Mouse (Mus musculus) activated CD4-positive, CD25-positive, alpha-beta regulatory T cell, adult 4 months (primary cell): Measurements from ENCODE around the gene Lce3b. TPM values are rescaled to one million over a fixed set of nuclear protein-coding genes. Genes with fewer than 3 reads are reported as not detected.

ENCODE experiments used
- ATAC-seq: one replicate; pipeline ENCODE4 v1.8.0; 2017
- polyA plus RNA-seq, 2 experiments: library from polyadenylated mRNA; unstranded; fragments of 100-300 nt; shearing (Covaris generic); gene quantifications; one replicate each; pipeline ENCODE4 v1.2.1; 2017

Lce3b gene
- polyA plus RNA-seq = not detected

- ATAC-seq = no peak
These were observed at the start of gene Lce3b for GRCm38 (mm10) chr3:92932679-92933078. Gene Lce3b (plus strand): TSS chr3:92932979.

DNA sequence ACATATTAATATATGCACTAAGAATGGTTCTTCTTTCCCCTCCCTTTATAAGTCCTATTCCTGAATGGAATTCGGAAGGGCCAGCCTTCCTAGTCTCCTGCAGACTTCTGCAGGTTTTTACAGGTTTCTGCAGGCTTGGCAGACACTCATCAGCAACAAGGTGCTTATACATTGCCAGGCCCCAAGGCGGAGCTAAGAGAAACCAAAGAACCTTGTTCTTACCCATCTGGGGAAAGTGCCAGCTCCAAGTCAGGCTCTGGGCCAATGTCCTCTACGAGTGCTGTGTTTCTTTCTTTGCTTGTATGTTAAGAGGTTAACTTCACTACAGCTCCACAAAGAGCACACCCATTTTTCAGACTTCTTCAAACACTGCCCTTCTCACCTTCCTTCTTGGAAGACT, 38.7 kb upstream of the Lce3b start:
- ATAC-seq = no peak

GRCm38 (mm10) chr3:92894489-92894888, 38.3 kb upstream of the Lce3b start:
- ATAC-seq = no peak

- no peak for ATAC-seq
These were observed 29.8 kb upstream of the Lce3b start for GRCm38 (mm10) chr3:92902992-92903391.

DNA sequence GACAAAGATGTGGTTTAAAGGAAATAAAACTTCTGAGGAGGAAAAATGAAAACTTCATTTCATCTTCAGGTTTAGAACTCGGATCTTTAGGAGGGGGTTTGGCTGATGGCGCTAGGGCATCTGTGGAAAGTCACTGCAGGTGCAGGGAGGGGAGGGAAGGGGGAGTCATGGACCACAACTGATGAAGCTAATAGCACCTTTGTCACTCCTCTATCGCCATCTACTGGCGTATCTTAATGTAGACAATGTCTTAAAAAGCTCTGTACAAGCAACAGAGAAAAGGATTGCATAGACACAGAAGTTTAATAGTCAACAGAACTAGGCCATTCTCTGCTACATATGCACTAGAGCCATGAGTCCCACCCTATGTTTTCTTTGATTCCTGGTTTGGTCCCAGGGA, 29.1 kb upstream of the Lce3b start:
- no peak for ATAC-seq

DNA sequence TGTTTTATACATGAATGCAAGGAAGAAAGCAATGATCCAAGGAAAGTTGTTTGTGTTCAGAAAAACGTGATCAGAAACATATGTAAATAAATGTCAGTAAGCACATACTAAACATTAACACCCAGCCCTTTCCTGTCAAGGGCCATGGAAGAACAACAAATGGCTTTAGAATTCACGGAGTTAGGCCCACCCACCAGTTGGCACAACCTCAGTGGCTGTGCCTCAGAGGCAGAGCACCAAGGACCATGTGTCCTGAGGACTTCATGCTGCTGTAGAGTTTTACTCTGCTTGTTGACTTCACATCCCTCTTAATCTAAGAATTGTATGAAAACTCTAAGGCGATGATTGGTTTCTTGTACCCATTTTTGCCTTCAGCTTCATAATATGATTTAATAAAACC, 27.6 kb upstream of the Lce3b start:
- no peak for ATAC-seq

- ATAC-seq = no peak
These were observed 25.2 kb upstream of the Lce3b start for GRCm38 (mm10) chr3:92907571-92907970.

GRCm38 (mm10) chr3:92920364-92920763, 12.4 kb upstream of the Lce3b start:
- ATAC-seq = no peak

DNA sequence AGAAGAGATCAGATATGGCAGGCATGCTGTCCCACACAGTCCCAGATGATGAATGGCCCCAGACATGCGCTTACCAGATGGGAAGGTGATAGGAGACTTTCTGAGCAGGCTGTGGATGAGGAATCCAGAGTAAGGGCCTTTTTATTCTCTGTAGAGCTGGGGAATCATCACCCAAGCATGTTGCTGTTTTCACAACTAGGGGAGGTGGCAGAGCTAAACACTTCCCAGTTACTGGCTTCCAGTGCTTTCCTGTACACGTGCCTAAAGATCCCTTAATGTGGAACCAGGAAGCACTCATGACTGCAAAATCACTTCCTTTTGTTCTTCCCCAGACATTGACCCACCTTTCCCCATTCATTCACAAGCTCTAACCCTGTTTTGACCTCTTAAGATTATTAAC, 6.6 kb upstream of the Lce3b start, which contains the start of gene Lce3a:
Gene Lce3a (minus strand): TSS at position 101 of the 400 bp plus-strand sequence.
- no peak for ATAC-seq

DNA sequence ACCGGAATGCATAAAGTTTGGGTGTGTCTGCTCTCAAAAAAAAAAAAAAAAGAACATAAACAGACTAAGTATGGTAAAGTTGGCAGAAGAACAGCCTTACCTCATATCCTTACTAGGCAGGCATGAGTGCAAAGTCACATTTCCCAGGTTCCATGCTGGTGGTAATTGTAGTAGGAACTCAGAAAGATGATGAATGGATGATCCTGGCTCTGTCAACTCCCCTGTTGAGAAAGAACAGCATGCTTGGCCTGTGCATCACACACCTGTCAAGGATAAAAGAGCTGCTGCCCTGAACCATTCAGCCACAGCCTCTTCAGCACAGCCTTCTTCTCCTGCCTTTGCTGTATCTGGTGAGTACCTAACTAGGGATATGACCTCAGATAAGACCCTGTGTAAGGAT, 11.4 kb downstream of the Lce3b start, which contains the start of gene Lce3c:
Gene Lce3c (plus strand): TSS at position 301 of the 400 bp plus-strand sequence.
- no peak for ATAC-seq

- no peak for ATAC-seq
These were observed 24.3 kb downstream of the Lce3b start, which contains the start of gene Lce3d for GRCm38 (mm10) chr3:92957090-92957489. Gene Lce3d (plus strand): TSS chr3:92957390.

DNA sequence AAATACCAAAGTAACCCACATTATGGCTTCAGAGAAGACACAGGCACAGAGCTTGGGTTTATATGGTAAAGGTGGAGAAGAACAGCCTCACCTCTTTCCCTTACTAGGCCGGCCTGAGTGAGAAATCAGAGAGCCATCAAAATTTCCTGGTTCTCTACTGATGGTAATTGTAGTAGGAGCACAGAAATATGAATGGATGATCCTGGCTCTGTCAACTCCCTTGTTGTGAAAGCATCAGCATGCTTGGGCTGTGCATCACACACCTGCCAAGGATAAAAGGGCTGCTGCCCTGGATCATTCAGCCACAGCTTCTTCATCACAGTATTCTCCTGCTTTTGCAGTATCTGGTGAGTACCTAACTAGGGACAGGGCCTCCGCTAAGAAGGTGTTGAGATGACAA, 34.0 kb downstream of the Lce3b start, which contains the start of gene Lce3e:
Gene Lce3e (plus strand): TSS at position 301 of the 400 bp plus-strand sequence.
- ATAC-seq = no peak

DNA sequence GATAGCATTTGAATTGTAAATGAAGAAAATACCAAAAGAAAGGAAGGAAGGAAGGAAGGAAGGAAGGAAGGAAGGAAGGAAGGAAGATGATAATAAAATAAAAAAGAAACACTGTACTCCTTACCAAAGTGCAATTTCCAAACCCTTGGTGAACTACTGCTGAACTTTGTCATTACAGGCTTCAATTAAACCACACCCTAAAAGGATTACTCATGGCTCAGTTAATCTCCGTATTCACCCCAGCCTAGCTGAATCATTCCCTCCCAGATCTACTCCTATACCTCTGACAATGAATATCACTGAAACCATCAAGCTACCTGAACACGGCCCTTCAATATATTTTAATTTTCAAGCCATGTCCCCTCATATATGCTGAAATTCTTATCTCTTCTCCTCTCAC, 45.7 kb downstream of the Lce3b start:
- no peak for ATAC-seq

Other genes with a start within 250 kb of the Lce3b start
- not detected for gene Lce1d, start 245.8 kb upstream of the Lce3b start, polyA plus RNA-seq
- not detected for gene Lce1e, start 223.9 kb upstream of the Lce3b start, polyA plus RNA-seq
- not detected for gene Lce1f, start 212.6 kb upstream of the Lce3b start, polyA plus RNA-seq
- not detected for gene Gm38119, start 193.9 kb upstream of the Lce3b start, polyA plus RNA-seq
- gene Lce1g, start 180.6 kb upstream of the Lce3b start, polyA plus RNA-seq = not detected
- gene Lce1h, start 167.9 kb upstream of the Lce3b start, polyA plus RNA-seq = not detected
- gene Lce1i, start 154.1 kb upstream of the Lce3b start, polyA plus RNA-seq = not detected
- gene Lce1j, start 142.5 kb upstream of the Lce3b start, polyA plus RNA-seq = not detected
- gene Lce1k, start 125.1 kb upstream of the Lce3b start, polyA plus RNA-seq = not detected
- not detected for gene Kprp, start 105.7 kb upstream of the Lce3b start, polyA plus RNA-seq
- gene Lce1l, start 81.7 kb upstream of the Lce3b start, polyA plus RNA-seq = not detected
- gene 2310050C09Rik, start 62.8 kb upstream of the Lce3b start, polyA plus RNA-seq = not detected
- not detected for gene Lce3a, start 6.7 kb upstream of the Lce3b start, polyA plus RNA-seq
- gene Lce3c, start 11.5 kb downstream of the Lce3b start, polyA plus RNA-seq = not detected
- not detected for gene Lce3d, start 24.4 kb downstream of the Lce3b start, polyA plus RNA-seq
- not detected for gene Lce3e, start 34.1 kb downstream of the Lce3b start, polyA plus RNA-seq
- gene Lce3f, start 59.2 kb downstream of the Lce3b start, polyA plus RNA-seq = not detected
- gene Crct1, start 82.7 kb downstream of the Lce3b start, polyA plus RNA-seq = not detected
- gene Lce1m, start 86.1 kb downstream of the Lce3b start, polyA plus RNA-seq = not detected
- gene Gm4858, start 135.8 kb downstream of the Lce3b start, polyA plus RNA-seq = not detected
- gene Crnn, start 211.8 kb downstream of the Lce3b start, polyA plus RNA-seq = not detected